Mouse (Mus musculus): ENCODE measurements around the gene Utrn.

DNA sequence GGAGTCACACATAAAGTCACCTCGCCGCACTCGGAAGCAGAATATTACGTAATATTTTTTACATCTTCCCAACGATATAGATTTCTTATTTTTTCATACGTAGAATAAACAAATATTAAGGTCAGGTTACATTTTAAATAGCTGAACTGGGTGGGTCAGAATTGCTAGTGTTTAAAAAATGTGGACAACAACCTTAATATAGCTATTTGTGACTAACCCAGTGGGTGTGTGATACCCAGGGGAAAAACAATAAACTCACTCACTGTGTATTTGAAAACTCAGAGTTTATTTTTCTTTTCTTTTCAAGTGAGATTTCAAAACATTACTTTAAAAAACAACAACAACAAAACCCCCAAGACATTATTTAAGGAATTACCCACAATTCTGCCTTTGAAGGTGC lies 47.2 kb upstream of the Utrn start:
- TF ChIP-seq POLR2A (IDR thresholded peaks at IDR 0.05; ENCODE audit: borderline replicate concordance, low read depth, low read length), result no peak
- no peak for TF ChIP-seq CTCF (IDR thresholded peaks at IDR 0.05; ENCODE audit: low read depth, low read length)

Data from bone marrow macrophage, adult 2 months (primary cell).